Mouse (Mus musculus) midbrain, embryonic 14.5 days (tissue): ENCODE results near the gene Cdkl1. TPM values are rescaled to one million over a fixed set of nuclear protein-coding genes. Genes with fewer than 3 reads are reported as not detected.
A peak's percentile ranks its signal among the peaks of the same experiment; 100 is the strongest.

Experiments used
- ATAC-seq: fragments of 200-750 bp; cut with Nextera tagmentation; 2 replicates; pipeline ENCODE4 v1.8.0; 2017; ENCODE audit warnings: moderate number of reproducible peaks, moderate library complexity; ENCODE audit not compliant: low FRiP score, low TSS enrichment
- DNase-seq: peaks from one replicate; pipeline ENCODE4 v3.0.0-alpha.2; 2015
- H3K27ac ChIP-seq: fragments of 300-500 bp; sonication (generic); replicated peaks from 2 replicates; pipeline ENCODE4 v1.5.1; 2014; ENCODE audit warnings: mild to moderate bottlenecking, low read depth, low read length, moderate library complexity
- H3K27me3 ChIP-seq: fragments of 300-500 bp; sonication (generic); 2 replicates; pipeline ENCODE4 v1.6.1; 2014; ENCODE audit warnings: low read length, control low read depth, mixed read lengths; ENCODE audit not compliant: control insufficient read depth, insufficient read depth
- H3K36me3 ChIP-seq: fragments of 300-500 bp; sonication (generic); 2 replicates; pipeline ENCODE4 v1.6.1; 2014; ENCODE audit warnings: low read length, control low read depth; ENCODE audit not compliant: control insufficient read depth, insufficient read depth
- H3K4me1 ChIP-seq: fragments of 300-500 bp; sonication (generic); 2 replicates; pipeline ENCODE4 v1.6.1; 2014; ENCODE audit warnings: mild to moderate bottlenecking, antibody characterized with exemption, low read length, control low read depth; ENCODE audit not compliant: control insufficient read depth, insufficient read depth
- H3K4me2 ChIP-seq: fragments of 300-500 bp; sonication (generic); 2 replicates; pipeline ENCODE4 v1.6.1; 2014; ENCODE audit warnings: mild to moderate bottlenecking, low read length, moderate library complexity
- H3K4me3 ChIP-seq: fragments of 300-500 bp; sonication (generic); replicated peaks from 2 replicates; pipeline ENCODE4 v1.5.1; 2014; ENCODE audit warnings: low read depth, low read length
- H3K9ac ChIP-seq: fragments of 300-500 bp; sonication (generic); replicated peaks from 2 replicates; pipeline ENCODE4 v1.6.1; 2014; ENCODE audit warnings: mild to moderate bottlenecking, low read length, moderate library complexity
- H3K9me3 ChIP-seq: fragments of 300-500 bp; sonication (generic); 2 replicates; pipeline ENCODE4 v1.6.1; 2016; ENCODE audit warnings: low read length, control low read depth, mixed read lengths; ENCODE audit not compliant: control insufficient read depth
- WGBS: fragments of 180-500 bp; shearing (Covaris S2); extraction: QIAGEN DNeasy Blood & Tissue Kit; methylation state at CpG from one replicate; pipeline ENCODE4 v1.1.7; 2014; 5-methylcytosine and 5-hydroxymethylcytosine counted together
- polyA plus RNA-seq: library from polyadenylated mRNA; unstranded; fragments of >200 nt; fragmentation: Nextera tagmentation; extraction: Ambion mirVana; gene quantifications from 2 replicates; pipeline ENCODE4 v1.2.1, GENCODE M21; 2014

Gene Cdkl1
- polyA plus RNA-seq = 7.1 and 11.4 TPM in 2 replicates

DNA sequence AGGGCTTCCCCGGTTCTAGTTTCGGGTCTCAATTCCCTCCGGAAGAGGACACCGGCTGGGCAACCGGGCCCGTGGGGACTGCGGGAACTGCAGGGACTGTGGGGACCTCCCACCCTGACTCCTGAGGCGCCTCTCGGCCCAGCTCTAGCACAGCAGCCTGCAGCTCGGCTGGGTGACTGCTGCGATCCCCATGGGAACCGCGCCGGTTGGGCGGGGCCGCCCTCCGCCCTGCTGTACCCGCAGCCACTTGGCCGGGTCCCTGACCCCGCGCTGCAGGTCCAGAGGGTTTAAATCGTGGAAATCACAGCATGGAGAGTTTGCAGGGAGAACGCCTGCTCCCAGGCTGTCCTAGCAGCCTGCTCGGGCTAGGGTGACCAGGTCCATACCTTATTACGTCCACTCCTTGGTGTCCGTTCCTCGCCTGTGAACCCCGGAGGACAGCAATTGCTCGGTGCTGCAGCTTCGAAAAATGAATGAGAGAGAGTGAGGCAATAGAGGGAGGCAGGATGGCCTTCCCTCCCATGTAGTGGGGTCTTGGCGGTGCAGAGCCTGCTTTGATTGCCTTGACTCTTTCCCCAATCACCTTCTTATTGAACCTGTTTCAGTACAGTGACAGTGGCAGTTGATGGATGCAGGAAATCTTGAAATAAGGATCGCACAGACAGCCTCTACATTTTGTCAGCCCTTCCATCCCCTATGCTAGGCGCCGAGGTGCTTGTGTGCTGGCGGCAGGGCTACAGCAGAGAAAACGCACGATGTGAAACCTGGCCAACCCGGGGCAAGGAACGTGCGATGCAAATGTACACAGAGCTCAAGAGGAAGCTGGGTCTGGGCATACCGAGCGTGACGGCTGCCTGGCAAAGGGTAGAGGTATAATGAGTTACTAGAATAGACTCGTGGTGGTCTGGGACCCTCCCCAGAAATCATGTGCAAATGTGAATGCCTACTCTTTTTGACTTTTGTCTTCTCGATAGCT is at the start of gene Cdkl1:
Cdkl1 (minus strand) TSS at position 738 of the 976 bp plus-strand sequence.
- 2% methylated on average over 45 of the region's 45 CpGs for WGBS
- peak; percentile 80 for ATAC-seq
- peak within 1 kb of the TSS; percentile 70 for H3K9ac ChIP-seq

DNA sequence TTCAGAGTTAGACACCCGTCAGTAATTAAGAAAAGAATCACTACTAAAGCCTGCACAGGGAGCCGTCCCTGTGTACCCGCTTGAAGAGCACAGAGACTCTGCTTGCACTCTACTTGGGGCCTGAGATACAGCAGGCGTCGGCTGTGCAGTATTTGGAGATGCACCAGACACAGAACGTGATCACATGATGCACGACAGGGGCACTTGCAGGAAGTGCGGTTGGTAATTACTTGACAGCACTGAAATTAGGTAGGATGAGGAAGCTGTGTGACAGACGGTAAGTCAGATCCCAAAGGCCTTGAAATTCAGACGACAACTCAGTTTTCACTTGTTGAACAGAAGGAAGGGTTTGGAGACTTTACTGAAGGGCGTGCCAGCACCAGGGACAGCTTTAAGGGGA is 47.3 kb upstream of the Cdkl1 start:
- Histone ChIP-seq H3K4me2 (no peak overlapping the region), H3K4me1 (no peaks in the 10 kb centered on the region), H3K4me3 (no peak overlapping the region), H3K27me3 (no peaks in the 10 kb centered on the region), H3K9me3 (no peaks in the 10 kb centered on the region), H3K9ac (no peak overlapping the region), H3K27ac (no peak overlapping the region), H3K36me3 (peaks cover 47% of the 10 kb centered on the region)
- WGBS = 88% methylated on average over 11 of the region's 11 CpGs
- ATAC-seq = no peak
- DNase-seq = no peak

More for the DNA sequence above, at the start of gene Cdkl1:
- no peaks in the 10 kb centered on the region for H3K9me3 ChIP-seq
- H3K27me3 ChIP-seq = 0 out of 2 replicates have a peak, but pooled peaks cover 2% of the 10 kb centered on the region
- peak within 1 kb of the TSS; percentile 54 for H3K4me3 ChIP-seq
- peak within 1 kb of the TSS; percentile 66 for H3K27ac ChIP-seq
- peaks cover 13% of the 10 kb centered on the region for H3K4me1 ChIP-seq
- H3K4me2 ChIP-seq = peak within 1 kb of the TSS; percentile 99
- DNase-seq = peak; percentile 75
- H3K36me3 ChIP-seq = no peaks in the 10 kb centered on the region

DNA sequence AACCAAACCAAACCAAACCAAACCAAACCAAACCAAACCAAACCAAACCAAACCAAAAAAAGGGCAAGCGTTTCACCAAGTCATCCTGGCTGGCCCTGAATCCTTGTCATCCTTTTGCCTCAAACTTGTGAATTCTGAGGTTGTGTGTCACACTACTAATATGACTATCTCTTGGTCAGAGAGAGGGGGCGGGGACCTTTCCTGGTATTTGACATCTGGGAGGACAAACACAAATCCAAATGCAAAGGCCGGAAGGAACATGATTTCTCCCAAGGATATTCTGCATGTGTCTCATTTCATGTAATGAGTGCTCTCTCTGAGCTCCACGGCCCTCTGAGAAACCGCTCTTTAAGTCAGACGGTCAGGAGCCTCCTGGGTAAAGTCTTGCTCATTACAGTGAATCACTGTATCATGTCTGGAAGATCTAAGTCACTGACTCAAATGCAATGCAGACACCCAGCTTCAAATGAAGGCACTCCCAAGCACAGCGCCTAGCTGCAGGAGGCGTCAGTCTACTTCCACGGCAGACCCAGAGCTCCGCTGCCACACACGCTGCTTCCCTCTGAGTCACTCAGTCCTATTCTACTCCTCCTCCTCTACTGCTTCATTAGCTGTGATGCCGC is 43.0 kb upstream of the Cdkl1 start:
- ATAC-seq (no peak), DNase-seq (no peak)
- Histone ChIP-seq H3K9ac (no peak overlapping the region), H3K27ac (no peak overlapping the region), H3K4me3 (no peak overlapping the region), H3K27me3 (no peaks in the 10 kb centered on the region), H3K36me3 (peaks cover 32% of the 10 kb centered on the region), H3K4me2 (no peak overlapping the region), H3K4me1 (no peaks in the 10 kb centered on the region), H3K9me3 (no peaks in the 10 kb centered on the region)
- WGBS = 79% methylated on average over 12 of the region's 12 CpGs

DNA sequence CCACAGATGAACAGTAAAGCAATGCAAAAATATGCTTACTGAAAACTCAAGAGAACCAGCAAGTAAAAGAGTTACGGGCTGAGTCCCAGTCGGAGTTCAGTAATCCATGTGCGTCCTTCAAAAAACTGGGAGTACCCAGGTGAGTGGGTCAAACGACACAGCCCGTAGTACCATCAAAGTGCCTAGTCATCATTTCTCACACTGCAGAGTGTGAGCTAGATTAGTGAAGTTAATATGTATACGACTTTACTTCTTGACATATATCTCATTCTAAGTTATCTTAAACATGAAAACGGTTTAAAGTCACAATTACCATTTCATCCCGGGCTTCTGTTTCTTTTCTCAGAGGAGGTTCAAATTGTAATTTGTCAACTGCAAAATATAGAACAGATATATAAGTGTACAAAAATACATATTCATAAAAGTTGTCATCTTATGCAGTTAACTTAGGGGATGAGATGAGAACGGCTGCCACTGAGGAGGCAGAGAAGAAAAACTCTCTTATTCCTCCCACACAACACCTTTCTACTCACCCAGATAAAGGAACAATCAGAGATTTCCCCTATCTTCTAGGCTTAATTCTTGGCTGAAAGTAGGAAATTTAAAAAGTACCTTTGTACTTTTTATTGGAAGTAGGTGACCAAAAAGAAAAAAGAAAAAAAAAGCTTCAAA is 40.3 kb upstream of the Cdkl1 start:
- H3K4me1 ChIP-seq = 0 out of 2 replicates have a peak, but pooled peaks cover 6% of the 10 kb centered on the region
- DNase-seq = no peak
- no peak overlapping the region for H3K4me2 ChIP-seq
- no peak overlapping the region for H3K27ac ChIP-seq
- H3K4me3 ChIP-seq = no peak overlapping the region
- no peak overlapping the region for H3K9ac ChIP-seq
- no peaks in the 10 kb centered on the region for H3K9me3 ChIP-seq
- H3K27me3 ChIP-seq = no peaks in the 10 kb centered on the region
- peaks cover 32% of the 10 kb centered on the region for H3K36me3 ChIP-seq
- 96% methylated on average over 9 of the region's 9 CpGs for WGBS
- ATAC-seq = no peak

DNA sequence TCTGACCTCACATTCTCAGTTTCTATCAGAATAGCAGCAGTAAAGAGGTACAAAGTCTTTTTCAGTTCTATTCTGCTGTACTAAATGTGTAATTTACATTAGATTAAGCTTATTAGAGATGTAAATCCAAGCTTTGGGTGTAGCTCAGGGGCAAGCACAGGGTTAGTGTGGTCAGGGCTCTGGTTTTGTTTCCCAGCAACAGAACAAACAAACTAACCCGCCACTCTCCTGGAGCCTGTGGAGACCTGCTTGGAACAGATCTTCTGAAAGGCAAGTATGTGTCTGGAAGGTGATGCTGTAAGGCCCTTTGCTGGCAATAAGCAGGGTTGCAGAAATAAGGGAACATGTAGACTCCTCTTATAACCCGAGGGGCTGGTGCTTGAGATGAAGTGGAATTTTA is 37.1 kb upstream of the Cdkl1 start:
- Histone ChIP-seq H3K9me3 (no peaks in the 10 kb centered on the region), H3K27me3 (no peaks in the 10 kb centered on the region), H3K36me3 (peaks cover 46% of the 10 kb centered on the region), H3K4me3 (no peak overlapping the region), H3K4me2 (no peak overlapping the region), H3K4me1 (0 out of 2 replicates have a peak, but pooled peaks cover 6% of the 10 kb centered on the region), H3K27ac (no peak overlapping the region), H3K9ac (no peak overlapping the region)
- ATAC-seq = no peak
- no peak for DNase-seq
- WGBS = 54% methylated on average over 2 of the region's 2 CpGs

DNA sequence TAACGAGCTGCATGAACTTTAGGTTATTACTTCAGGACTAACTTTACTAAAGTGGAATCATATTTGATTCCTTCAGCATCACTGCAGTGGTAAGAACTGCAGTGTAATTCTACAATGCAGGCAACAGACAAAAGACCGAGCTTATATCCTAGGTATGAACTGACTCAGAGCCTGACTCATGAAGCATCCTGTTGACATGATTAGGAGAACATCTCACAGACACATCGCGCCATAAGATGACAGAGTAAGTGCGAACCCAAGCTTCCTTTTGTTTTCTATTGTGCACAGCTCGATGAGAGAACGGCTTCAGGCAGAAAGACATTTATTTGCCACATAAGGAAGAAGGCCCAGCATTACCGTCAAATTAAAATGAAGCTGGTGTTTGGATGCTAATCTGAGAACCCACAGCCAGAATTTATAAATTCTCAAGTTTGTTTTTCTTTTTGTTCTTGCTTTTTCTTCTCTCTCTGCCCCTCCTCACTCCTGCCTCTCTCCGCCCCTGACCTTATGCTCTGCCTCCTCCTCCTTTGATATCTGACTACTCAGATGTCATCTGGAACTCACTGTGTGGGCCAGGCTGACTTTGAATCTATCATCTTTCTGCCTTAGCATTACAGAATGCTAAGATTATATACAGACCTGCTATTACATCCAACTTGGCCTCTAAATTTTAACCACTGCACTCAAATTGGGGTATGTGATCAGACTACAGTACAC is 34.0 kb upstream of the Cdkl1 start:
- no peaks in the 10 kb centered on the region for H3K27me3 ChIP-seq
- no peak overlapping the region for H3K4me2 ChIP-seq
- H3K27ac ChIP-seq = no peak overlapping the region
- H3K4me3 ChIP-seq = no peak overlapping the region
- 0 out of 2 replicates have a peak, but pooled peaks cover 6% of the 10 kb centered on the region for H3K4me1 ChIP-seq
- no peak for DNase-seq
- 85% methylated on average over 9 of the region's 9 CpGs for WGBS
- H3K9me3 ChIP-seq = no peaks in the 10 kb centered on the region
- no peak overlapping the region for H3K9ac ChIP-seq
- ATAC-seq = no peak
- H3K36me3 ChIP-seq = peaks cover 66% of the 10 kb centered on the region

DNA sequence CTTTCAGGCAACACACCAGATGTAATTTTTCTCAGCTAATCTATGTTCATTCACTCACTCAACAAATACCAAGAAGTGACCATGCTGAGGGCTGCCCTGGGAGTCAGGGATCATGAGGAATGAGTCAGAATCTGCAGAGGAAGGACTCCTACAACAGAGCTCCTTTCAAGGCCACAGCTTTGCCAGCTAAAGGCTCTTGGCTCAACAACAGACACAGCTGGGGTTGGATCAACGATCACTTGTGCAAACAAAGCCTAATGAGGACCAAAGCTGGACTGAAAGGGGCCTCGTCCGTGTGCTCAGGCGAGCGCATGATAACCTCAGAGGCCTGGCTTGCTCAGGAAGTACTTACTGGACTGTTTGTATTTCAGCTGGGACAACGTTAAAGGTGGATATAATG is 23.2 kb upstream of the Cdkl1 start:
- peak; percentile 17 for DNase-seq
- WGBS = 42% methylated on average over 6 of the region's 6 CpGs
- H3K9me3 ChIP-seq = no peaks in the 10 kb centered on the region
- H3K27ac ChIP-seq = no peak overlapping the region
- H3K27me3 ChIP-seq = no peaks in the 10 kb centered on the region
- no peak overlapping the region for H3K9ac ChIP-seq
- no peaks in the 10 kb centered on the region for H3K4me1 ChIP-seq
- ATAC-seq = no peak
- H3K4me3 ChIP-seq = no peak overlapping the region
- H3K4me2 ChIP-seq = no peak overlapping the region
- H3K36me3 ChIP-seq = peaks cover 72% of the 10 kb centered on the region

DNA sequence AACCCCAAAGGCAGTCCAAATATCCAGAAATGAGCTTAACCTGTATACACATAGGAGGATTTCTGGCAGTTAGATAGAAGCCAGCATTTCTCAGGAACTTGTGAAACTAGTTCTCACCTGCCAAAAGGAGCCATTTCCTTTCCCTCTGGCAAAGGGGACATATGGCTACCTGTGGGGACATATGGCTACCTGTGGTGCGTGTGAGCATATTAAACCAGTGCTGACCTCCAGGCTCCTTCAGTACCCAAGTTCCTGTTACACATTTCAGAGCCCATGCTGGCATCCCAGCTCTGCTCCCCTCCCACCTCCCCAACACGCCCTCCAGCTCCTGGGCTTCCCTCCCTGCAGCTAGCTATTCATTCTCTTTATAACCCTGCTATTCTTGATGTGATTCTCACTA is 22.5 kb upstream of the Cdkl1 start:
- H3K9me3 ChIP-seq = no peaks in the 10 kb centered on the region
- no peak overlapping the region for H3K4me3 ChIP-seq
- H3K27ac ChIP-seq = no peak overlapping the region
- H3K9ac ChIP-seq = no peak overlapping the region
- H3K36me3 ChIP-seq = peaks cover 70% of the 10 kb centered on the region
- no peaks in the 10 kb centered on the region for H3K27me3 ChIP-seq
- 60% methylated on average over 2 of the region's 2 CpGs for whole genome bisulfite sequencing
- no peak overlapping the region for H3K4me2 ChIP-seq
- ATAC-seq (no peak), DNase-seq (no peak)
- no peaks in the 10 kb centered on the region for H3K4me1 ChIP-seq
